Mouse (Mus musculus): Measurements from ENCODE around the gene Cops9. TPM values are rescaled to one million over a fixed set of nuclear protein-coding genes. Genes with fewer than 3 reads are reported as not detected.

Gene Cops9
- total RNA-seq (2022) = 100 to 1,000 TPM; 218 to 255 (median 237) TPM

DNA sequence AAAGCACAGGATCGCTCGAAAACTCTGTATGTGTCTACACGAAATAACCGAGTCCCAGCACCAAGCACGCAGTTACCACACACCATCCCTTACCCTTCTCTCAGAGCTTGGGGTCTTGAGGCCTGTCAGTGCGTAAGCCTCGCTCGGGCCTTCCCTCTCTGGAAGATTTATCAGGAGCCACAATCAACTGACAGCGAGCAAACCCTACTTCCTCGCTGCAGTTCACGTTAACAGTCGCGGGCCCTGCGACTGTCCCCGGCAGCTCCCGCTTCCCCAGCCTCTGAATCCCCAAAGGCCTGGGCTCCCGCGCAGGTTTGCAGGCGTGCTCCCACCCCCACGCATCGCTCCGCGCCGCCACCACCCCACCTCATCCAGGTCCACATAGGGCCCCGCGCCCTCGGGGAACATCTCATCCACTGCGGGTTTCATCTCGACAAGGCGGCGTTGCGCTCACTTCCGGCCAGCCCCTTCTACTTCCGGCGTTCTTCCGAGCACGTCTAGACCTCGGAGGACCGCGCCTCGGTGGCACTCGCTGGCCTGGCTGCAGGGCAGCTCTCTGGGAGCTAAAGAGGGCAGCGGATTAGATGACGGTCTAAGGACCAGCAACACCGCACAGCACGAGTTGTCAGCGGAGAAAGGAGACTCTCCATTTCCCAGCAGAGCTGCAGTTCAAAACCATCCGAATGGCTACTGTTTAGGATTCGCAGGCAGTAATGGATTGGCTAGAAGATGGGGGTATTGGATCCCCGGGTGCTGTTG, at the start of gene Cops9:
TSS of gene Cops9 (minus strand) at position 472 of the 759 bp plus-strand sequence.
- DNase-seq (ENCODE audit: low spot score) = peak; percentile 86

DNA sequence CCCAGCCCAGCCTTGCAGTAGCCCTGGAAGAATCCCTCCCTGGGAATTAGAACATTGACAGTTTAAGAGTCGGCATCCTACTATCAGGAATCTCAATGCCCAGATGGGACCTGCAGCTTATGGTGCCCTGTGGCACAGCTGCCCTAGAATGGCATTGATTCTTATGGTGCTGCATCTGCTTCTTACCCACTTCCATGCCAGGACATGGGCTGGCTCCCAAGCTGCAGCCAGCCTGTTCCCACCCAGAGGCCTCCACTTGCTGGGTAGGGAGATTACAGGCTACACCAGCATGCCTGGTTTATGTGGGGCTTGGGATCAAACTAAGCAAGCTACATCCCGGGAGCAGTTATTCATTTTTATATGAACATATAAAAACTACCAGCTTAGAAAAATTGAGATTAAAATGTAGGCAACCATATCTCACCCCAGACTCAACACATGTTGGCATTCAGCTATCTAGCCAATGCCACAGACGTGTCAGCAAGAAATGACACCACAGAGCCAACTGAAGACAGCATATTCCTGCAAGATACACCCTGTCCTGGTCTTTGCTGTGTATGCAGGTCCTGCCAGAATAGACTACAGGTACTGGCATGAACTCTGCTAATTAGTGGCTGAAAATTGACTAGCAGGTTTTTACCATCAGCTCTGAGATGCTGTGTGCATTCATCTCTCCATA, 49.5 kb upstream of the Cops9 start:
- DNase-seq (ENCODE audit: low spot score) = no peak

DNA sequence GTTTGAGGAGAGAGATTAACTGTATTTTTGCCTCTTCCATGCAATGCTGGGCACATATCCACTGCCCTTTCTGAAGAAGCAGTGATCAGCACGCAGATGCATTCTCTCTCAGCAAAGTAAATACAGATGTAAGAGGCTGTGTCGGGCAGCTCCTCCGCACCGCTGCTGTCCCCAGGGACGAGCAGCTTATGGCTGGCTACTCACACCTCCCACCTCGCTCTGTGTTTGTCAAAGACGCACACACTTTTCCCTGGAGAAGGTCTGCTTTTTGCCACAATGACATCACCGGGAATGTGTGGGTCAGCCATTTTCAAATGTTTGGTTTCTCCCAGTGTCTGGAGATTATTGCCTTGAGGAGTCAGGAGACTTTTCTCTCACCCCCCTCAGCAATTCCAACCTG, 45.2 kb upstream of the Cops9 start:
- no peak for DNase-seq (ENCODE audit: low spot score)

DNA sequence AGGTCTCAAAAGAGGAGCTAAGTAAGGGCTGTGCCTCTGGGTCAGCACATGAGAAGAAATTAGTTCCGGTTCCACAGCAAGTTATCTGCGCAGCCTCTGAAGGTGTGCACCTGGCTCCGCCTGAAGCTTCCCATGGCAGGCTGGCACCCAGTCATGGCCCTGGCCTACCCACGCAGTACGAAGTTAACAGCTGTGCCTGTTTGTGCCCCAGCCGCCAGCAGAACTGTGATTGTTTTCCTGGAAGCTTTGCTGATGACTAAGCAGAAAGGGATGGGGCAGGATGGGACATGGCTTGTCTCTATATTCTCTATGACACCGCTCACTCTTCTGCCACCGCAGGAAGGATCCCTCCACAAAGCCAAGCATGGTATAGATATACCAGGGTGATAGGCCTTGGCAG, 41.4 kb upstream of the Cops9 start:
- DNase-seq (ENCODE audit: low spot score) = no peak

DNA sequence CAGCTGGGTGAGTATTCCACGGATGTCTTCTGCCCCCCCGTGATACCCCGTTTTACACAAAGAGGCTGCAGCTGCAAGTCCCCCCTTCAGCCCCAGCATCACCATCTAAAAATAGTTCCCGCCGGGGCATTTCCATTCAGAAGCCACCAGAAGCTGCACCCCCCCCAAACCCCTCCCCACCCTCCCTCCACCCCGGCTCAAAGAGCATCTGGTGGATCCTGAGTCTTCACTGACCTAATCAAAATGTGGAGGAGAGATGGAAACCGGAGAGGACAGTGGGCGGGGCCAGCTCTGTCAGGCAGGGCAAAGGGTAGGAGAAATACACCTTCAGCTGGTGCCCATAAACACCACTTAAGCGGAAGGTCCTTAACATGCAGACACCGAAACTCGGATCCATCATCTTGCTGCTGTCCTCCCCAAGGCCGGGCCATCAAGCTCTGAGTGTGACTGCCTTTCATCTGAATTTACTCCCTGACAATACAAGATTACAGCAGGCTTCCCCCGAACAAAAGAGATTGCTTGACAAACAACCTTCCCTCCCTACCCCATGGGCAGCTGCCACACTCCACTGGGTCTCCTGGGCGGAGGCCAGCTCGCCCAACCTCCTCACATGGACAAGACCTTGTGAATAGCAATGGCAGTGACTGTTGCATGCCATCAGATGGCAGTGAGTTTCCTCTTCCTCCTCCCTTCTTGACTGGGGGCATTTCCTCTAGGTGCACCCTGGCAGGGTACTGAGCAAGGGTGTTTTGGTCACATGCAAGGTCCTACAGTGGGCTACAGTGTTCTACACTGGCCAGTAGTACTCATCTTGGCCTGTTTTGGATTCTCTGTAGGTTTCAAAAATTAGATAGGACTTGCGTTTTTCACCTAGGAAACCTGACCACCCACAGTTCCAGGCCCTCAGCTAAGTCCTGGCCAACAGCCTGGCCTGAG, 39.2 kb upstream of the Cops9 start:
- no peak for DNase-seq (ENCODE audit: low spot score)

DNA sequence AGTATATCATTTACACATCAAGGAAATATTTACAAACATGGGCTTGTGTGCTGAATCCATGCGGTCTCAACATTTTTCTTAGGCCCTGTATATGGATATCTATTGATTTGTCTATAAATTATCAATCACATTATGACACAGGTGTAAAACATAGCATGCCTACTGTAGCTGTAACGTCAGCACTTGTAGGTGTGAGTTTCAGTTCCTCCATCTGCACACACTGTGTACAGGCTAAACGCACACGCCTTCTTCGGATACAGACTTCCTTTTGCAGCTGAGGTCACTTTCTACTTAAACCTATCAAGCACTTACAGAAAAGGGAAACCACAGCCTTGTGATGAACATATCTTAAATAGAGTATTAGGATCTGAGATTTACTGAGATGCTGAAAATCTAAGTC, 37.0 kb upstream of the Cops9 start:
- no peak for DNase-seq (ENCODE audit: low spot score)

DNA sequence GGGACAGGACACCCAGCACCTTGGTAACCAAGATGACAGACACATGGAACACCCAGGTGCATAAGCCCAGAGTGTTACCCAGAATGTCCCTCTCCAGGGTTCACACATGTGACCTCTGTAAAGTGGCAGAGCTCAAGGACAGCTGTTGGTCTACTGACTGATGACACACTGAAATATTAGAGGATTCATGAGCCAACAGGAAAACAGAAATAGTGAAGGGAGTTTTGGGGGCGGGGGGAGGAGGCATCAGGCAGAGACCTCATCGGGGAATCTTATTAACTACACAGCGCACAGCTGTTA, 34.8 kb upstream of the Cops9 start:
- no peak for DNase-seq (ENCODE audit: low spot score)

DNA sequence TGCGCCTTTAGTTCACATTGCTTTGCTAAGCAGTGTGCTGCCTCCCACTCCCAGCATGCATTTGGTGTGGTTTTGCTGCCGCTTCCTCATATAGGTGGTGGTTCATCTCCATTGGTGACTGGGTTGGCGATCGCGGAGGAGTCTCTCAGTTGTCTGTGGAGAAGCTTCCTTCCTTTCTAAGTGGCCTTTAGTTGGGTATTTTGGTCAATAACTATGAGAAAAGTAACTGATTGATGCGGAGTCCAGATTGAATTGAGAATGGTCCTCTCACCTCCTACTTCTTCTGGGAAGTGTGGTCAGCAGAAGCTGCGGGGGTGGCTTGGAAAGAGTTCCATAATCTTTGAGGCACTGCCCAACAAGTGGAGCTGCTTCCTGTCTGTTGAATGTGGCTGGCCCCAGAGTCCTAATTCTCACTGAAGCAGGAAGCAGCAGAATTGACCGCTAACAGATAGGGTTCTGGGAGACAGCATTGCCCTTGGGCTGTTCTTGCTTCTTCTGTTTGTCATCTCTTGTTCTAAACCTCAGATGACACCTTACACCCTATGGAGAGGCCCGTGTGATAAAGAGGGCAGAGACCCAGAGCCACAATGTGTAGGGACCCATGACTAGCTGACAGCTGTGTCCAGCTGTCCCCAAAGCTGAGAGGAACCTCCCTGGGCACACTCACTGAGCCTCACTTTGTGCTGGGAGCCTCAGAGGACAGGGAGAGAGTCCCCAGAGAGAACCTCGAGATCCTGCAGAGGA, 34.3 kb upstream of the Cops9 start:
- DNase-seq (ENCODE audit: low spot score) = no peak

DNA sequence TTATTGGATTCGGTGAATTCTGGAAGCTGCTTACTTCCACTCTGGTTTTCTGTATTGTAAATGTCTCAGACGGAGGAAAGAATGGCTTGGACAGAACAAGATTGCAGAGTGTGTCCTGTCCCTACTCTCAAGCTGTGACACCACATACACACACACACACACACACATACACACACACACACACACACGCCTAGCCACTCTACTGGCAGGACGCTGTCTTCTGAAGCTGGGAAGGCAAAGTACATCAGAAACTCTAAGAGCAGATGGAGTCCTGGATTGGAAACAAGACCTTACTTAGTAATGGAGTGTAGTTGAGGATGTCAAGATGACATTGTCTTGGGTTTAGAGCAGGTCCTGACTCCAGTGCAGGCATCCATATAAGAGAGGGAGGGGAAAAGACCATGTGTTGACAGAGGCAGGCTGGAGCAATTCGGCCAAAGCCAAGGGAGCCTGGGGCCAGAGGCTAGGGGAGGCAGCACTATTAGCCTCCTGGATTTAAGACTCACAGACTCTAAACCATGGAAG, 31.5 kb upstream of the Cops9 start:
- no peak for DNase-seq (ENCODE audit: low spot score)

DNA sequence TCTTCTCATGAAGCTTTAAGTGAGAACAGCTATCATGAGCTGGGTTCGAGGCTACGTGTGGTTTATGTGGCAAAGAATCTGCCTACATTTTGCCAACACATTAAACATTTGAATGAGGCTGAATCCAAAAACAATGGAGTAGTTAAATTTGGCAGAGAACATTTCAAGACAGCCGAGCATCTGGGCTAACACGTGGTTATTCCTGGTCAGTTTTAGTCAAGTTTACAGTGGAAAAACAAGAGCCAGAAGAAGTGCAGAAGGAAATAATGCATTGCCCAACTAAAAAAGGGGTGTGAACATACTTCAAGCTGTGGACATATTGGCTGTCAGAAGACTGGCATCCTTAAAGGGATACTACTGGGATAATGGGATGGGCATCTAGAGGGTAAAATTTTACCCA, 29.5 kb upstream of the Cops9 start:
- DNase-seq (ENCODE audit: low spot score) = no peak

DNA sequence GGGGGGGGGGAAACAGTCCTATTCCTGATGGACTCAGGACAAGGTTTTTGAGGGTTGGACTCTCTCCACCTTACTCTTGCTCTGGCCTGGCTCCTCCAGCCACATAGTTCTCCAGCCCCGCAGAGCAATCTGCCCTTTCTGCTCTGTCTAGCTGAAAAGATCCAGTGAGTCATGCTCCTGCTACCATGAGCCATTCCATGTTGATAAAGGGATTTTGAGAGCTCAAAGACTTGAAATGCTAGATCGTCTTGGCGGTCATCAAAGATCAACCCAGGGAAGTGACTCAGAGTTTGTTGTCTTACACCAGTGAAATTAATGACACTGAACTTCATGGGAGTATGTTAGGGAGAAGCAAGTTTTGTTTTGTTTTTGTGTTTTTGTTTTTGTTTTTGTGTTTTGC, 27.6 kb upstream of the Cops9 start:
- no peak for DNase-seq (ENCODE audit: low spot score)

DNA sequence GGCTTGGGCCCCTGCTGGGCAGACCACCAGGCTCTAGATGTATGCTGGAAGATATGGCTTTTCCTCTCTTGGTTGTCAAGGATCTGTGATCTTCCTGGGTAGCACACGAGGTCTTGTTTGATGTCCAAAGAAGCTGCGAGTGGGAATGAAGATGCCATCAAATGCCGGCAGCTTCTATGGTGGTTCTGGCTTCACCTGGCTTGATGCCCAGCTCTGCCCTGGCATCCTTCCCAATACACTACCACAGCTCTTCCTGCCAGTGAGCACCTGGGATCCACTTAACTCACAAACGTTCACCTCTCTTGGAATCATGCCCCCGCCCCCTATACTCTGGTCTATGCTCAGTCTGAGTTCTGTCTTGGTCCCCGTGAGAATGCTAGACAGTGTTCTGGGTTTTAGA, 25.3 kb upstream of the Cops9 start:
- no peak for DNase-seq (ENCODE audit: low spot score)

DNA sequence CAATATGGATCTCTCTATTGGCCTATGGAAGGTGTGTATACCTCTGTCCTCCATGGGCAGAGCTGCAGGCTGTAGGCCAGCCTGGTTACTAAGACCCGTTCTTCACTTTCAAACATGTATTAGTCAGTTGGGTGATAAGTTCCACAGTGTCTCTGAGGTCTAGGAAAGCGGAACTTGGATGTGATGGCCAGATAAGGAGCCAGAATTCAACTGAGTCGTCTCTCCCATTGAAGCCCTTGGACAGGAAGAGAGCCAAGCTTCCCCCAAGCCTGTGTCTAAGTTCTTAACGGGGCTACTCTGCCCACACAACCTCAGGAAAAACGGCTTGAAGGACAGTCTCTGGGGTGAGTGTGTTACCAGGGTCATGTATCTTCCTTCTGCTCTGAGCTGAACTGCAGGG, 17.6 kb upstream of the Cops9 start:
- DNase-seq (ENCODE audit: low spot score) = no peak

DNA sequence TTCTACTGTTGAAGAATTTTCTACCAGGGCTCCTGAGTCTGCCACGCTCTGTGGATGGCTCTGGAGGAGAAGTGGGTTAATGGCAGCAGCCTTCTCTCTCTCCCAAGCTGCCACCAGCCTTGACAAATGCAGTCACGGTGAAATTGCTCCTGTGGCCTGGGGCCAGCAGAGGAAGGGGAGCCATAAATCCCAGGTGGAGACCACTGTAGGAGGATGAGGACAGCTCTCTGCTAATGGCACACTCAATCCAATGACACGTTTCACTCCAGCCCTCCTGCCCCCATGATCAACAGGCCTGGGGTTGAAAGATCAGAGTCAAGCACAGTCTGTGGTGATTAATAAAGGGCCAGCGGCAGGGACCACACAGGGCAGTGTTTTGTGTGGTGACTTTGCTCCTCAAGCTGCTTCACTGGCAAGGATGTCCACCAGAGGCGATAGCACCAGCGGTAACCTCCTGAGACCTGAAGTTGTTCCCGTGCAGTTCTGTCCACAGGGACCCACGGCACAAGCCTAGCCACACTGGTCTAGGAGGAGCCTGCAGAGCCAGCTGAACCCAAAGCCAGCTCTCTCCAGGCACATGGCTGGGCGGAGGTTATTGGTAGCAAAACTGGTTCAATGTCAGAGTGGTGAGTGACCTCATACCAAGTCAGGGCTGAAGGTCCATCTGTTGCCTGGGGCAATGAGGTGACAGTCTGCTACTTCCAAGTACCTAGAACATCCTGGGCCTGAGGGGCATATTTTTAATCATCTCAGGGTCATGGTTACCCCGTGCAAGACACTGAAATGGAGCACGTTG, 15.4 kb upstream of the Cops9 start:
- DNase-seq (ENCODE audit: low spot score) = no peak

DNA sequence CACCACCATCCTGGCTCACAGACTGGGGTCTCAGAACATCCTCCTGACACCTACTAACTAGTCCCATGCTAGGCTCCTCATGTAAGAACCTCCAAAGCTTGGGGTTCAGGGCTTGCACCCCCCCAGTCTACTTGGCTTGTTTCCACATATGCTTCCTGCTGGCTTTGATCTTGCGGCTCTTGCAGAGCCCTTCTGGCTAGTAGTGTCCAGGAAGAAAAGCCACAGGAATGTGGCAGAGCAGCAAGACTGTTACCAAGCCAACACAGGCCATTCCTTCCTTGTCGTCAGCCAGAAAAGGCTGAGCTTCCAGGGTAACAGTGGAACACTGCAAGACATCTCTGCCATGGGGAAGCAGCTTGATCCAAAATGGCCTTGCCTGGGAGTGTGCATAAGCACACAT, 12.9 kb upstream of the Cops9 start:
- no peak for DNase-seq (ENCODE audit: low spot score)

DNA sequence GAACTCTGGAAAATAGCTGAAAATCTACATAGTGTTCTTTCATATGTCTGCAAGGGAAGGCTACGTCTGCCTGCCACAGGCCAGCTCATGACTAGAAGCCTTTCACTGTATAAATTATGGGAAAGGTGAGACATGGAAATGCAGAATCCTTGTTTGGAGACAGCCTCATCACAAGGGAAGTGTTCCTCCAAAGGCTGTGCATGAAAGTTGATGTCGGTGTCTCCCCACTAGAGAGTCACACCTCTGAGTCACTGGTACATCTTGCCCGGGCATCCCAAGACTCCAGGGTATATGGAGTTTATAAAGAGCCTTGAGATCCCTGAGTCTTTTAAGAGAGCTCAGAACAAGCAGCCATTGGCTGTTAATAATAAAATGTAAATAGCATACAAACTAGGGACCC, 11.4 kb upstream of the Cops9 start:
- DNase-seq (ENCODE audit: low spot score) = no peak

DNA sequence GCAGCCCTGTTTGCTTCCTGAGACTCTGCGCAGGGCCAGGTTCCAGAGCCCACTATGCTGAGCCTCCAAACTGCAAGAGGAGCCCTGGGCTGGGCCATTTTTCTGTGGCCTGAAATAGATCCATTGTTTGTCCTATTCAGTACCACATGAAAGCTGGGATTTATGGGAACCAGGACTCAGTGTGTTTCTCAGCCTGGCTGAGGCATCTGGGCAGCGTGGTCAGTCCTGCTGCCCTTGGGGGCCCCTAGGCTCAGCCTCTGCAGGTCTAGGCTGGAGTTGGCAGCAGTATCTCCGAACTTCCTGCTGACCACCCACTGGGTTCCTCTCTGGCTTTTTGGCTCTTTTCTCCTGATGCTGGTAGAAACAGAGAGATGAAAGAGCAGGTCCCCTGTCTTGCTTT, 9.7 kb upstream of the Cops9 start:
- DNase-seq (ENCODE audit: low spot score) = no peak

DNA sequence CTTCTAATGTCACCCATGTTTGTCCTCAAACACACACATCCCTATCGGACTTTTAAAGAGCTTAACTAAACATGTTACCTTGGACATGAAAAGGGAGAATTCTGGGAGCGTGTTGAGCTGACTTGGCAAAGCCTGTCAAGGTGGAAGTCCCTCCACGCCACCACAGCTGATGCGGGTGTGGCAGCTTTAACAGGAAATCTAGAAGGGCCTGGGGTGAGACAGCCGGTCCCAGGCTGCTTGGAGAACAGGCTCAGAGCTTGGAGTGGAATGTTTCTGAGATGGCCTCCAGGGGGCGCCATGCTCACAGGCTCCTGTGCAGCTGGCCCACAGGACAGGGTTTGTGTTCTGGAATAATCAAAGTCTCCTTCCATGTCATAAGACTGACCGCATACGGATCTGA, 6.9 kb upstream of the Cops9 start, which contains the start of gene Otos:
TSS of gene Otos (minus strand) at position 169 of the 400 bp plus-strand sequence.
- DNase-seq (ENCODE audit: low spot score) = peak; percentile 55

DNA sequence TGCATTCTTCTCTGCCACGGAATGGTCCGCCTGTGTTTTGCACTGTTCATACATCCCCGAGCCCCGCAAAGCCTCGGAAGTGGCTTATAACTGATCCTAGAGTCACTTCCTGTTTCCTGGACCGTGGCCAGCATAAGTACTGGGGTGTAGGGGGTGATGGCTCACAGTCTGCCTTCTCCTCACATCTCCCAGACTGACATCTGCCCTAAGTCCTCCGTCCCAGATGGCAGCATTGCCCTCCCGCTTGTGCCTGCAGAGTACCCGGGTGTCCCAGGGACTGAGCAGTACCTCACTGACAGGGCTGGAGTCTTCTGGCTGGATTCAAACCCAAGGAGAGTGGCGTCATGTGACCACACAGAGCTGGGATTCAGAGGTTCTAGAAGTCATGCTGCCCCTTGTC, 6.4 kb upstream of the Cops9 start:
- DNase-seq (ENCODE audit: low spot score) = no peak

DNA sequence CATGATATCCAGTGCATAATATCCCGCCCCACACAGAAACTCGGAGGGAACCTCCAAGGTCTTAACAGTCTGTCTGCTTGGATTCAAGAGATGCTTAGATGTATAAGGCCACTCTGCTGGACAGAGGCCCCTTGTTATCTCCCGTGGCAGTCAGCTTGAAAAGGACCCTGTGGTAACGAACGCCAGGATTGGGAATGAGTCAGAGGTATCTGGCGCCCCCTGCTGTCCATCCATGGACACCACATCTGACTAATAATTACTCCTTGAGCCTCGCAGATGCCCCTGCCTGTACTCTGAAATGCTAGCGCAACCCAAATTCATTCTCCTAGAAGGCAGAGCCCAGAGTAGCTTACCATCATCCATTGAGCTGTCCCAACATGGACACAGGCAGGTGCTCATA, 6.0 kb upstream of the Cops9 start:
- peak; percentile 52 for DNase-seq (ENCODE audit: low spot score)

DNA sequence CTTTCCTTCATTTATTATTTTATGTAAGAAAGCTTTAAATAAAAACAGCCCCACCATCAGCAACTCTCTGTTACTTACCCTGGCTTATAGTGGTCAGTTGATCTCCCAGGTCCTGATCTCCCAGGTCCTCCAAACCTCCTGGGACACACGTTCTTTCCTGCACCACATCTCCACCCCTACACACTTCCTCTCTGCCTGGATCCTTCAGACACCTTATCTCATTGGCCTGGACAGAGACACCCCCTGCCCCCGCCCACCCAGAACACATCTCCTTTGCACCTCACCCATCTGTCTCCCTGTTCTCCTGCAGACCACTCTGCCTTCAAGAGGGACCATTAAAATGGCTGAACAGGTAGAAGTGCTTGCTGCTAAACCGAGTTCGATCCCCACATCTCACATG, 5.2 kb upstream of the Cops9 start:
- no peak for DNase-seq (ENCODE audit: low spot score)

Measured in heart, adult 8-10 months (tissue).